Mouse (Mus musculus): ENCODE results near the gene Ubash3b. TPM values are rescaled to one million over a fixed set of nuclear protein-coding genes. Genes with fewer than 3 reads are reported as not detected.

Gene Ubash3b
- polyA plus RNA-seq, 1 experiment = 1.6 TPM

DNA sequence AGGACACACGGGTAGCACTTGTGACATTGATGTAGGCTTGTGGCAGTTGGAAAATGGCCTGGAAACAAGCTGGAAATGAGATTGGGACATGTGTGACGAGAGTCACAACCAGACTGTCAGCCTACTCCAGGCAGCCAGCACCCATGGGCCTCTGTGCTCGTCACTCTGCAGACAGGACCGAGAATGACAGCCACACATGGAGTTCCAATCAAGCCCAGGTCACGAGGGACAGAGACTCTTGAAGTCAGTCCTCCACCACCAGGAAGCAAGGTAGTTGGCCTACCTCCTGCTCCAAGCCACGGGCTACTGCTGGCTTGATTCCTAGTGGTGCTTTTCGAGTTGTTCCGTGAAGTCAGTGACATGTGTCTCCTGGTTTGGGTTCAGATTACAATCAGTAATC lies 20.3 kb upstream of the Ubash3b start:
- H3K4me1 ChIP-seq (ENCODE audit: control insufficient read depth, insufficient read depth, insufficient read length, low read length) = peaks cover 4% of the 10 kb centered on the region; the same call in 1 of the 2 replicates
- WGBS = 60% methylated on average over 8 of the region's 8 CpGs
- no peak for TF ChIP-seq POLR2A (IDR thresholded peaks at IDR 0.05; ENCODE audit: low read depth, low read length)
- TF ChIP-seq CTCF (IDR thresholded peaks at IDR 0.05; ENCODE audit: extremely low read depth, insufficient read length, insufficient replicate concordance, low read depth, low read length) = no peak
- H3K4me3 ChIP-seq (ENCODE audit: low read depth, low read length) = no peak overlapping the region
- H3K27me3 ChIP-seq (ENCODE audit: control insufficient read depth, insufficient read depth, low read length) = no peaks in the 10 kb centered on the region
- H3K27ac ChIP-seq (ENCODE audit: insufficient read depth, low read depth, low read length) = no peak overlapping the region
- H3K36me3 ChIP-seq (ENCODE audit: control insufficient read depth, insufficient read depth, low read length) = no peaks in the 10 kb centered on the region

DNA sequence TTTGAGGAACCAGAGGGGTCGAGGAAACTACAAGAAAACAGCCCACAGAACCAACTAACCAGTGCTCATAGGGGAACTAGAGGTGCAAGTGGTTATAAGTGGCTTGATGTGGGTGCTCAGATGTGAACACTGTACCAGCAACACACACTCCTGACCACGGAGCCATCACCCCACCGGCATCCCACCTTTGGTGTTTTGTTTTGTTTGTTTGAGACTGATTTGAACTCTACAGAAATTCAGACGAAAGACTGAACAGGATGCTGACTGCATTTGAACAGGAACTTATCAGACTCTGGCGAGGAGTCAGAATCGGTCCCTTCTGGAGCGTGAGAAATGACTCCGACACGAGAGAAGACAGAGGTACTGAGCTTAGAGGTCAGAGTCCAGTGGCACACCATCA lies 19.9 kb upstream of the Ubash3b start:
- WGBS = 63% methylated on average over 9 of the region's 9 CpGs
- no peaks in the 10 kb centered on the region for H3K36me3 ChIP-seq (ENCODE audit: control insufficient read depth, insufficient read depth, low read length)
- no peak overlapping the region for H3K4me3 ChIP-seq (ENCODE audit: low read depth, low read length)
- peaks cover 4% of the 10 kb centered on the region; the same call in 1 of the 2 replicates for H3K4me1 ChIP-seq (ENCODE audit: control insufficient read depth, insufficient read depth, insufficient read length, low read length)
- H3K27me3 ChIP-seq (ENCODE audit: control insufficient read depth, insufficient read depth, low read length) = no peaks in the 10 kb centered on the region
- no peak overlapping the region for H3K27ac ChIP-seq (ENCODE audit: insufficient read depth, low read depth, low read length)
- TF ChIP-seq POLR2A (IDR thresholded peaks at IDR 0.05; ENCODE audit: low read depth, low read length) (no peak), CTCF (IDR thresholded peaks at IDR 0.05; ENCODE audit: extremely low read depth, insufficient read length, insufficient replicate concordance, low read depth, low read length) (no peak)

DNA sequence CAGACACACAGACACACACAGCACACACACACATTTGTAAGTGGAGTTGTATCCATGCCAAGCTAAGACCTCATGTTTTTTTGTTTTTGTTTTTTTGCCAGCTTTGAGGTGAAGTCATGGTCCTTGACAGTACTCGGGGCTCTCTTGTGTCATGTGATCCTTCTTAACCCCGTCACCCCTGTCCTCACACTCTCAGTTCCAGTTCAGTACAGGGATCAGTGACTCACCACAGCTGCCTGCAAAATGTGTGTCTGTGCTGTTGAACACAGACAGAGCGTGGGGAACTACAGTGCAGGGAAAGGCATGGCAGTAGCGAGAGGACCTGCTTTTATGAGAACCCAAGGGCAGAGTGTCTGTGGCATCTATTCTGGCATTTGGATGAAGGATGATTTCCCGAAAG lies 17.6 kb upstream of the Ubash3b start:
- WGBS = 70% methylated on average over 5 of the region's 5 CpGs
- no peaks in the 10 kb centered on the region for H3K27me3 ChIP-seq (ENCODE audit: control insufficient read depth, insufficient read depth, low read length)
- no peak overlapping the region for H3K4me3 ChIP-seq (ENCODE audit: low read depth, low read length)
- no peak for TF ChIP-seq CTCF (IDR thresholded peaks at IDR 0.05; ENCODE audit: extremely low read depth, insufficient read length, insufficient replicate concordance, low read depth, low read length)
- TF ChIP-seq POLR2A (IDR thresholded peaks at IDR 0.05; ENCODE audit: low read depth, low read length) = no peak
- no peaks in the 10 kb centered on the region for H3K36me3 ChIP-seq (ENCODE audit: control insufficient read depth, insufficient read depth, low read length)
- H3K27ac ChIP-seq (ENCODE audit: insufficient read depth, low read depth, low read length) = no peak overlapping the region
- no peaks in the 10 kb centered on the region for H3K4me1 ChIP-seq (ENCODE audit: control insufficient read depth, insufficient read depth, insufficient read length, low read length)

GRCm38 (mm10) chr9:41173158-41173557 lies 11.7 kb upstream of the Ubash3b start:
- no peak overlapping the region for H3K4me3 ChIP-seq (ENCODE audit: low read depth, low read length)
- no peaks in the 10 kb centered on the region for H3K36me3 ChIP-seq (ENCODE audit: control insufficient read depth, insufficient read depth, low read length)
- H3K27ac ChIP-seq (ENCODE audit: insufficient read depth, low read depth, low read length) = no peak overlapping the region
- 72% methylated on average over 3 of the region's 3 CpGs for WGBS
- no peak for TF ChIP-seq POLR2A (IDR thresholded peaks at IDR 0.05; ENCODE audit: low read depth, low read length)
- TF ChIP-seq CTCF (IDR thresholded peaks at IDR 0.05; ENCODE audit: extremely low read depth, insufficient read length, insufficient replicate concordance, low read depth, low read length) = no peak
- H3K27me3 ChIP-seq (ENCODE audit: control insufficient read depth, insufficient read depth, low read length) = no peaks in the 10 kb centered on the region
- peaks cover 2% of the 10 kb centered on the region; the same call in 1 of the 2 replicates for H3K4me1 ChIP-seq (ENCODE audit: control insufficient read depth, insufficient read depth, insufficient read length, low read length)

DNA sequence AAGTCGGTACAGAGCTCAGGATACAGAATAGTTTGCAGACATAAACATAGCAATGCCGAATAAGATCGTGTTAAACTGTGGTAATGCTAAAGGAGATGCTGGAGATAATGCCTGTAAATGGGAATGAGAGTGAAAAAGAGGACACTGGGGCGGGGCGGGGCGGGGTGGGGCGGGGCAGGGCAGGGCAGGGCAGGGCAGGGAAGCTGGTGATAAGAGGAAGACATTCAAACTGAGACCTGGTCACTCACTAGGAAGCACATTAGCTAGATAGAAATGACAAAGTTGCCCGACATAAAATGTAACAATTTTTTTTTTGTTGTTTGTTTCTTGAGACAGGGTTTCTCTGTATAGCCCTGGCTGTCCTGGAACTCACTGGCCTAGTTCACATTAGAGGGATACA lies 10.9 kb upstream of the Ubash3b start:
- H3K36me3 ChIP-seq (ENCODE audit: control insufficient read depth, insufficient read depth, low read length) = no peaks in the 10 kb centered on the region
- TF ChIP-seq POLR2A (IDR thresholded peaks at IDR 0.05; ENCODE audit: low read depth, low read length) (no peak), CTCF (IDR thresholded peaks at IDR 0.05; ENCODE audit: extremely low read depth, insufficient read length, insufficient replicate concordance, low read depth, low read length) (no peak)
- peaks cover 2% of the 10 kb centered on the region; the same call in 1 of the 2 replicates for H3K4me1 ChIP-seq (ENCODE audit: control insufficient read depth, insufficient read depth, insufficient read length, low read length)
- H3K27me3 ChIP-seq (ENCODE audit: control insufficient read depth, insufficient read depth, low read length) = no peaks in the 10 kb centered on the region
- H3K27ac ChIP-seq (ENCODE audit: insufficient read depth, low read depth, low read length) = no peak overlapping the region
- H3K4me3 ChIP-seq (ENCODE audit: low read depth, low read length) = no peak overlapping the region
- 48% methylated on average over 8 of the region's 8 CpGs for WGBS

DNA sequence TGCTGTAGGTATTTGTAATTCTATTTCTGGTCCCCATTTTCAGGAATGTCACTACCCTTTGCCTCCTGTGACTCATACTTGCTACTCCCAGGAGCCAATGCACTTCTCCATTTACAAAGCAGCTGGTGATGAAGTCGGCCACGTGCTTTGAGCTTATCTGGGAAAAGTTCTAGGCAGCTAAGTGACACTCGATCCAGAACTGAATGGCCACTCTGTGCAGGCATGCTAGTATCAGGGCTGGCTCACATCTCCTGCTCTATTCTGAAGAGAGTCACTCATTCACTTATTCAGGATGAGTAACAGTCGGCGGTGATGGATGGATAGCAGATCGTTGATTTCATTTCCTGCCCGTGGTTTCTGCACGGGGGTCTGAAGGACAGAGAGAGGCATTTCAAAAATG lies 8.5 kb upstream of the Ubash3b start:
- TF ChIP-seq CTCF (IDR thresholded peaks at IDR 0.05; ENCODE audit: extremely low read depth, insufficient read length, insufficient replicate concordance, low read depth, low read length) (no peak), POLR2A (IDR thresholded peaks at IDR 0.05; ENCODE audit: low read depth, low read length) (no peak)
- 28% methylated on average over 8 of the region's 8 CpGs for WGBS

DNA sequence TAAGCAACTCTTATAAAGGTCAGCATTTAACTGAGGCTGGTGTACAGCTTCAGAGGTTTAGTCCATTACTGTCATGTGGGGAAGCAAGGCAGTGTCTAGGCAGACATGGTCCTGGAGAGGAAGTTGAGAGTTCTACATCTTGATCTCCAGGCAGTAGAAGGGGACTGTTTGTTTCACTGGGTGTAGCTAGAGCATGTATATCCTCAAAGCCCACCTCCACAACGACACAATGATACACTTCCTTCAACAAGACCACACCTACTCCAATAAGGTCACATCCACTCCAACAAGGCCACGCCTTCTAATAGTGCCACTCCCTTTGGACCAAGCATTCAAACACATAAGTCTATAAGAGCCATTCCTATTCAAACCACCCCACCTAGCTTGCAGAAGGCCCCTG lies 7.2 kb upstream of the Ubash3b start:
- 39% methylated on average over 2 of the region's 2 CpGs for WGBS

More for the DNA sequence above, 8.5 kb upstream of the Ubash3b start:
- H3K27ac ChIP-seq (ENCODE audit: insufficient read depth, low read depth, low read length) = no peak overlapping the region
- H3K4me3 ChIP-seq (ENCODE audit: low read depth, low read length) = no peak overlapping the region
- no peaks in the 10 kb centered on the region for H3K36me3 ChIP-seq (ENCODE audit: control insufficient read depth, insufficient read depth, low read length)
- H3K4me1 ChIP-seq (ENCODE audit: control insufficient read depth, insufficient read depth, insufficient read length, low read length) = peaks cover 2% of the 10 kb centered on the region; the same call in 1 of the 2 replicates
- H3K27me3 ChIP-seq (ENCODE audit: control insufficient read depth, insufficient read depth, low read length) = no peaks in the 10 kb centered on the region

More for the DNA sequence above, 7.2 kb upstream of the Ubash3b start:
- Histone ChIP-seq H3K4me3 (ENCODE audit: low read depth, low read length) (no peak overlapping the region), H3K4me1 (ENCODE audit: control insufficient read depth, insufficient read depth, insufficient read length, low read length) (peaks cover 2% of the 10 kb centered on the region; the same call in 1 of the 2 replicates), H3K27ac (ENCODE audit: insufficient read depth, low read depth, low read length) (no peak overlapping the region), H3K27me3 (ENCODE audit: control insufficient read depth, insufficient read depth, low read length) (no peaks in the 10 kb centered on the region), H3K36me3 (ENCODE audit: control insufficient read depth, insufficient read depth, low read length) (no peaks in the 10 kb centered on the region)
- TF ChIP-seq POLR2A (IDR thresholded peaks at IDR 0.05; ENCODE audit: low read depth, low read length) (no peak), CTCF (IDR thresholded peaks at IDR 0.05; ENCODE audit: extremely low read depth, insufficient read length, insufficient replicate concordance, low read depth, low read length) (no peak)
